ENCODE assay signal across 1 mouse cellular context in genomic region chr4:123904333-123905125, GRCm38 (mm10).
TF ChIP-seq lines count a peak whose summit lies in the region.

Mycbp (plus strand) TSS chr4:123904832.

TF ChIP-seq in CH12.LX, 34 proteins besides CTCF, POLR2A, EP300 and RAD21 (continued from another document):
- no peak for TF ChIP-seq SMC3 (IDR thresholded peaks at IDR 0.05; ENCODE audit: low read depth, low read length)
- peak; percentile 92 for TF ChIP-seq BHLHE40 (IDR thresholded peaks at IDR 0.05; ENCODE audit: low read depth, low read length)
- TF ChIP-seq ETS1 (conservative IDR thresholded peaks at IDR 0.05; ENCODE audit: low read depth, low read length) = no peak
- TF ChIP-seq ELF1 (IDR thresholded peaks at IDR 0.05; ENCODE audit: low read depth, low read length) = peak; percentile 97
- peak; percentile 99 for TF ChIP-seq MXI1 (IDR thresholded peaks at IDR 0.05; ENCODE audit: low read depth, low read length)
- no peak for TF ChIP-seq RCOR1 (conservative IDR thresholded peaks at IDR 0.05; ENCODE audit: low read depth, low read length)
- TF ChIP-seq IRF4 (IDR thresholded peaks at IDR 0.05; ENCODE audit: low read depth, low read length) = peak; percentile 44
- TF ChIP-seq SIN3A (IDR thresholded peaks at IDR 0.05; ENCODE audit: low read length) = peak; percentile 96
- TF ChIP-seq NRF1 (IDR thresholded peaks at IDR 0.05; ENCODE audit: low read depth, low read length) = peak; percentile 98
- TF ChIP-seq USF2 (conservative IDR thresholded peaks at IDR 0.05; ENCODE audit: low read depth, low read length) = no peak
- no peak for TF ChIP-seq PAX5 (IDR thresholded peaks at IDR 0.05; ENCODE audit: low read length)
